Mouse (Mus musculus) gastrocnemius, postnatal 36 days (tissue): ENCODE data around the gene Myo1c. TPM values are rescaled to one million over a fixed set of nuclear protein-coding genes. Genes with fewer than 3 reads are reported as not detected.
A peak's percentile ranks its signal among the peaks of the same experiment; 100 is the strongest.

Experiments
- DNase-seq, 2 experiments: peaks; one replicate each; pipeline ENCODE4 v3.0.0; 2022
- intact Hi-C: fragments of 180-260 bp; cut with DNase I; formaldehyde crosslinking; loops from one replicate; pipeline ENCODE4 v1.15.1; 2025
- long read RNA-seq, 2 experiments: library from polyadenylated mRNA; stranded (forward); transcript quantifications; one replicate each; pipeline ENCODE4 v2.0.0; 2021
- total RNA-seq, 2 experiments: library from RNA; stranded (reverse); gene quantifications; 2 replicates each; pipeline ENCODE4 v1.2.3; 2021

Myo1c gene
- total RNA-seq: 10 to 100 TPM; 37.4 to 41.5 TPM
- long read RNA-seq, experiment 1, full-length matches to known transcripts: 7 of 20 reads
- long read RNA-seq, experiment 1, partial matches to known transcripts: 11 of 20 reads
- long read RNA-seq, experiment 1, other reads (novel, unspliced or antisense): 2 of 20 reads
- long read RNA-seq, experiment 2, full-length matches to known transcripts: 10 of 25 reads
- long read RNA-seq, experiment 2, partial matches to known transcripts: 14 of 25 reads
- long read RNA-seq, experiment 2, other reads (novel, unspliced or antisense): 1 of 25 reads

DNA sequence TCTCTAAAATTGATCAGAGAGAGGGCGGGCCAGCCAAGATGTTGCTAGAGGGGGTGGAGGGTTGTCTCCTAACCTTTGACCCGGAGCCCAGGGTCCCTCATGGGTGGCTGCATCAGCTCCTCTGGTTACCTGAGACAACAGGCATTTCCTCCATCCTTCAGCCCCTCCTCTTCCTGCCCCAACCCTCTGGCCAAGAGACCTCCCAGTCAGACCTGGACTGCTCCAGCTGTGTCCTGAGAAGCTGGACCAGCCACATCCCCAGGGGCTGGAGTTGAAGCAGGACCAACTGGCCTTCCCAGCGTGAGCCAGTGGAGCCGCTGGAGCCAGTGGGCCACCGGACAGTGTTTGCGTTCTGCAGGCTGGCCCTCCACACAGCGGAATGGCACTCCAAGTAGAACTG, at the start of gene Myo1c:
TSS of gene Myo1c (plus strand) at position 194 of the 400 bp plus-strand sequence.
- DNase-seq: peak; percentile 72 to 77
- intact Hi-C loops: no loop called here

GRCm38 (mm10) chr11:75604826-75605225, 45.5 kb upstream of the Myo1c start:
- intact Hi-C loops: loop anchor here (5.0 kb wide), 1 partner anchor 42 kb away; no protein-coding TSS in a partner anchor
- DNase-seq: no peak

DNA sequence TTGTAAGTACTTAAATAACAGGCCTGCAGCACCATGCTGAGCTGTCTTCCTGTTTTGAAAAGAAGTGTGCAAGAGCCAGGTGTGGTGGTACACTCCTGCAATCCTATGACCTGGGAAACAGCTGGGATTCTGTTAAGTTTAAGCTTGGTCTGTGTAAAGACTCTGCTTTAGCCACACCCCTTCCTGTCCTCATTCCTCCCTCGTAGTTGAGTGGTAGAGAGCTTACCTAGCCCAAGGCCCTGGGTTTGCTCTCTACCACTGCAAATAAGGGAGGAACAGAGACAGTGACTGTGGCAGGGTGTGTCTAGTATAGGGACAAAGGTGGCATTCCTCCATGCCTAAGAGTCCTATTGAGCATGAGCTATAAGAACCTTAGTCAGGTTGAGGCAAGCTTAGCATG, 45.0 kb upstream of the Myo1c start:
- no peak for DNase-seq
- intact Hi-C loops: no loop called here

GRCm38 (mm10) chr11:75608776-75609175, 41.5 kb upstream of the Myo1c start:
- intact Hi-C loops: no loop called here
- DNase-seq: no peak

DNA sequence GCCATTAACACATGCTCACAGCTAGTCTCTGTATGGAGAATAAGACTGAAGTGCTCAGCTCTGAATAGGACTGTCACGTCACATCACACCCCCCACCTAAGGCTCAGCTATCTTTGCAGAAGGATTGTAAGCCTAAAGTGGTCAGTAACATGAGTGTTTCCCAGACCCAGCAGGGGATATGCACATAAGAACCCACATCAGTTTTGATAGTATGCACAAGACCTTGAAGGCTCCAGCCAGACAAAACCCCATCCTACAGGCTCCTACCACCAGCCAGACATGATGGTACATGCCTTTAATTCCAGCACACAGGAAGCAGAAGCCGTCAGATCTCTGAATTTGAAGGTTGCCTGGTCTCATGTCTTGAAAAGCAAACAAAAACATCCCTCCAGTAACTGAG, 40.3 kb upstream of the Myo1c start:
- intact Hi-C loops: loop anchor here (1.0 kb wide), 1 partner anchor 24 kb away; no protein-coding TSS in a partner anchor
- DNase-seq: no peak

GRCm38 (mm10) chr11:75614769-75615168, 35.5 kb upstream of the Myo1c start:
- intact Hi-C loops: no loop called here
- DNase-seq: no peak

DNA sequence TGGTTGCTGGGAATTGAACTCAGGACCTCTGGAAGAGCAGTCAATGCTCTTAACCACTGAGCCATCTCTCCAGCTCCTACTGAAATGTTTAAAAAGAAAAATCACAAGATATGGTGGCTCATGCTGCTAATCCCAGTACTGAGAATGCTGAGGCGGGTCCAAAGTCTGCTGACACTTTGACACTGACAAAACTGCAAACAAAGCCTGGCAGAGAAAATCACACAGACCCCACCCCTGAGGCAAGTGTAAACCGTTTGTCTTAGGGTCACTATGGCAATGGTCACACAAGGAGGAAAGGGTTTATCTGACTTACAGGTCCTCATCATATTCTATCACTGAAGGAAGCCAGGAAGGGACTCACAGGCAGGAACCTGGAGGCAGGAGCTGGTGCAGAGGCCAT, 34.7 kb upstream of the Myo1c start:
- no peak for DNase-seq

DNA sequence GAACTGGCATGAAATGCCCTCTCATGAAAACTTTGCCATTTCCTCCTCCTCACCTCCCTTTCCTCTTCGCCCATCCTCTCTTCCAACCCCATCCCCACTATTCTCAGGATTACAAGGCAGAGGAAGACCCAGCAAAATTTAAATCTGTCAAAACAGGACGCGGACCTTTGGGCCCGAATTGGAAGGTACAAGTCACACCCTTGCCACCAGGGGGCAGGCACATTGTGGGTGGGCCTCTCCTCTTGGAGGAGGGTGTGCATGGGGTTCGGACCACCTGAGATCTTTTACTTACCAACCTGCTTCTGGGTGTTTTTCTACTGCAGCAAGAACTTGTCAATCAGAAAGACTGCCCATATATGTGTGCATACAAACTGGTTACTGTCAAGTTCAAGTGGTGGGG, 31.2 kb upstream of the Myo1c start:
- intact Hi-C loops: no loop called here
- DNase-seq: no peak

More for the DNA sequence above, 34.7 kb upstream of the Myo1c start:
- intact Hi-C loops: no loop called here

- intact Hi-C loops: no loop called here
- peak in 1 of 2 experiments; percentile 56 for DNase-seq
These were observed 30.0 kb upstream of the Myo1c start for GRCm38 (mm10) chr11:75620136-75620780.

DNA sequence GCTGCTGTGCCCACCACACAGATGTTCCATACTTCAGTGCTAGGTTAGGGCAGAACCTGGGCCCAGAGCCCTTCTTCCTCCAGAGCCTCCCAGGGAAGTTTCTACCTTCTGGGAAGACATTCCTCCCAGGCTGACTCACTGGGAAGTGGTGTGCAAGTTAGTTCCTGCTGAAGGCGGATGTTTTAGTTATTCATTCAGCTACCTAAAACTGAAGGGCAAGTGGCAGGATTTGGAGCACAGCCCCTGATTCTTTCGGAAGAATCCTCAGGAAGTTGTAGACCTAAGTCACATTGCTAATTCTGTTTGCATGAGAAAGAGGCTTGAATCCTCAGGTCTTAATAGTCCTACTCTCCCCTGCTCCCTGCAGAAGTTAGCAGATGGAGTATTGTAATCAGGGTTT, 28.9 kb upstream of the Myo1c start:
- intact Hi-C loops: no loop called here
- no peak for DNase-seq

DNA sequence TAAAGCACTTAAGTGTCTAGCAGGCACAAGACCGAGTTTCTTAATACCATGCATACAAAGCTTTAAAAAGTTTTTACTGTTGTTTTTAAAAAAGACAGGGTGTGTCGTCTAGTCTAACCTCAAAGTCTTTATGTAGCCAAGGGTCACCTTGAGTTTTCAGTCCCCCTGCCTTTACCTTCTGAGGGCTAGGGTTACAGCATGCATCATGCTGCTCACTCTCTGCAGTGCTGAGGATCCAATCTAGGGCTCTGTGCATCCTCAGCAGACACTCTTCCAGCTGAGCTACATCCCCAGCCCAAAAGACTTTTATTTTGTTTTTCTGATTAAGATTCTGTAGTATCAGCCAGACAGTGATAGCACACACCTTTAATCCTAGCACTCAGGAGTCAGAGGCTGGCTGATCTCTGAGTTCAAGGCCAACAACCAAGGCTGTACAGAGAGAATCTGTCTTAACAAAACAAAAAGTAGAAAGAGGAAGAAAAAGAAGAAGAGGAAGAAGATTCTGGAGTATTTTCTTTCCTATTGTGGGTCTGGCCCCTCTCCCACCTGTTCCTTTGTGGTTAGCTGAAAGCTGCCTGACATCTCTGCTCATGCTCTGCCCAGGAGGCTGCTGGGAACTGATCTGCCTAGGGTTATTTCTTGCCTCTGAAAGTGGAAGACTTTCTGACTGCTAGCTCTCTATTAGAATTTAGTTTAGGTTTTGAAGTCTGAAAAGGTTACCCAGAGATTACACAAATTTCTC, 27.5 kb upstream of the Myo1c start:
- intact Hi-C loops: no loop called here
- no peak for DNase-seq

DNA sequence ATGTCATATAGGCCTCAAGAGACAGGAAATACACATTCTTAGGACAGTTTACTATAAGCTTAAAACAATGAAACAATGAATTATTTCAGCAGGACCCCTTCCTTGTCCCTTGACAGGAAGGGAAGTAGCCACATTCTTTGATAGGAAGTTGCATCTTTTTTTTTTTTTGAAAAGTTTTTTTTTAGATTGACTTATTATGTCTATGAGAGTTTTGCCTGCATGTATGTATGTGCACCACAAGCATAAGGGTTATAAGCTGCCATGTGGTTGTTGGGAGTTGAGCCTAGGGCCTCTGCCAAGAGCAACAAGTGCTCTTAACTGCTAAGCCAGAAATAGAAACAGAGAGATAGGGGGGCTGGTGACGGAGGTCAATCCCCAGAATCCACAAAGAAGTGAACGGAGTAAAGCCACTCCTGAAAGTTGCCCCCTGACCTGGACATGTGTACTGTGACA, 26.2 kb upstream of the Myo1c start:
- no peak for DNase-seq
- intact Hi-C loops: no loop called here

DNA sequence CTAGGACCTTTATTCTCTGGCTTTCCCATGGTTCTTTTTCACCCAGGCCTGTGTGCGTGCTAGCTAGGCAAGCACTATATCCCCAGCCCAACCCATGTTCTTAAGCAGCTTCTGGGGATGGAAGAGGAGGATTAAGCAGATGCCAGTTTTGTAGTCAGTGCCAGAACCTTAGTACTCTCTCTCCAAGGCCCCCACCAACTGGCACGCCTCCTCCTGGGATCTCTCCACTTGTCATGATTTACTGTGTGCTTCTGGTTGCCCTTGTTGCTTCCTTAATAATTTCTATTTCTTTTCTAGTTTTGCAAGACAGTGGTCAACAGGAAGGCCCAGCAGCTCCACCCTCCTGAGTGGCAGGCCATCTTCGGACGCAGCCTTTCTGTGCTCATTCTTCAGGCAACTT, 24.5 kb upstream of the Myo1c start:
- intact Hi-C loops: no loop called here

GRCm38 (mm10) chr11:75630098-75630497, 20.2 kb upstream of the Myo1c start:
- intact Hi-C loops: no loop called here
- no peak for DNase-seq

More for the DNA sequence above, 24.5 kb upstream of the Myo1c start:
- no peak for DNase-seq

- DNase-seq: peak; percentile 93
- intact Hi-C loops: no loop called here
These were observed 19.6 kb upstream of the Myo1c start, which contains the start of gene Inpp5k for GRCm38 (mm10) chr11:75630645-75631229. TSS of gene Inpp5k (plus strand) at chr11:75630988.

- no peak for DNase-seq
- intact Hi-C loops: no loop called here
These were observed 18.6 kb upstream of the Myo1c start for GRCm38 (mm10) chr11:75631561-75632225.

- intact Hi-C loops: no loop called here
These were observed 17.4 kb upstream of the Myo1c start for GRCm38 (mm10) chr11:75632921-75633320.

GRCm38 (mm10) chr11:75634801-75635200, 15.5 kb upstream of the Myo1c start:
- no peak for DNase-seq
- intact Hi-C loops: loop anchor here (1.0 kb wide), 1 partner anchor 24 kb away; no protein-coding TSS in a partner anchor

More at GRCm38 (mm10) chr11:75632921-75633320, 17.4 kb upstream of the Myo1c start:
- DNase-seq: no peak

- no peak for DNase-seq
- intact Hi-C loops: no loop called here
These were observed 15.0 kb upstream of the Myo1c start for GRCm38 (mm10) chr11:75635315-75635714.

GRCm38 (mm10) chr11:75643323-75643722, 7.0 kb upstream of the Myo1c start:
- intact Hi-C loops: no loop called here
- DNase-seq: no peak
